Mouse (Mus musculus) neural tube, embryonic 13.5 days (tissue): Measurements from ENCODE around the gene Dennd4a. TPM values are rescaled to one million over a fixed set of nuclear protein-coding genes. Genes with fewer than 3 reads are reported as not detected.

Experiments used
- ATAC-seq: fragments of 200-750 bp; cut with Nextera tagmentation; 2 replicates; pipeline ENCODE4 v1.8.0; 2017; ENCODE audit warnings: low read depth, mild to moderate bottlenecking, moderate TSS enrichment, moderate library complexity
- H3K27ac ChIP-seq: fragments of 300-500 bp; sonication (generic); replicated peaks from 2 replicates; pipeline ENCODE4 v1.5.1; 2015; ENCODE audit warnings: moderate library complexity, mild to moderate bottlenecking, inconsistent platforms
- H3K27me3 ChIP-seq: fragments of 300-500 bp; sonication (generic); 2 replicates; pipeline ENCODE4 v1.6.1; 2015; ENCODE audit warnings: mild to moderate bottlenecking, inconsistent platforms
- H3K36me3 ChIP-seq: fragments of 300-500 bp; sonication (generic); 2 replicates; pipeline ENCODE4 v1.6.1; 2015; ENCODE audit warnings: mild to moderate bottlenecking, inconsistent platforms
- H3K4me1 ChIP-seq: fragments of 300-500 bp; sonication (generic); replicated peaks from 2 replicates; pipeline ENCODE4 v1.6.1; 2015; ENCODE audit warnings: inconsistent platforms
- H3K4me2 ChIP-seq: fragments of 300-500 bp; sonication (generic); 2 replicates; pipeline ENCODE4 v1.6.1; 2015; ENCODE audit warnings: inconsistent platforms, mild to moderate bottlenecking, moderate library complexity
- H3K4me3 ChIP-seq: fragments of 300-500 bp; sonication (generic); 2 replicates; pipeline ENCODE4 v1.5.1; 2015; ENCODE audit warnings: mild to moderate bottlenecking, inconsistent platforms
- H3K9ac ChIP-seq: fragments of 300-500 bp; sonication (generic); 2 replicates; pipeline ENCODE4 v1.6.1; 2015; ENCODE audit warnings: moderate library complexity, mild to moderate bottlenecking, inconsistent platforms
- H3K9me3 ChIP-seq: fragments of 300-500 bp; sonication (generic); 2 replicates; pipeline ENCODE4 v1.6.1; 2016; ENCODE audit warnings: inconsistent platforms
- WGBS: fragments of 180-500 bp; shearing (Covaris S2); methylation state at CpG from one replicate; pipeline ENCODE4 v1.1.7; 2015; 5-methylcytosine and 5-hydroxymethylcytosine counted together
- polyA plus RNA-seq: library from polyadenylated mRNA; unstranded; fragments of >200 nt; fragmentation: Nextera tagmentation; extraction: Ambion mirVana; gene quantifications from 2 replicates; pipeline ENCODE4 v1.2.1, GENCODE M21; 2015

Gene Dennd4a
- polyA plus RNA-seq, 1 experiment from 2014 or later, result 9.1 TPM

- no peak overlapping the region for H3K27ac ChIP-seq
- no peak overlapping the region for H3K4me3 ChIP-seq
- no peak for ATAC-seq
- peaks cover 11% of the 10 kb centered on the region; the same call in 1 of the 2 replicates for H3K4me1 ChIP-seq
- no peaks in the 10 kb centered on the region for H3K36me3 ChIP-seq
- H3K27me3 ChIP-seq, result no peaks in the 10 kb centered on the region; the same call in 1 of the 2 replicates
- H3K9ac ChIP-seq, result no peak overlapping the region
- H3K9me3 ChIP-seq, result no peaks in the 10 kb centered on the region
- WGBS, result 53% methylated on average over 5 of the region's 5 CpGs
- H3K4me2 ChIP-seq, result no peak overlapping the region
These were observed 126.4 kb downstream of the Dennd4a start for GRCm38 (mm10) chr9:64937491-64937890.

GRCm38 (mm10) chr9:64938535-64938934 lies 127.4 kb downstream of the Dennd4a start:
- Histone ChIP-seq H3K4me2 (no peak overlapping the region), H3K27me3 (no peaks in the 10 kb centered on the region; the same call in 1 of the 2 replicates), H3K9ac (no peak overlapping the region), H3K9me3 (no peaks in the 10 kb centered on the region), H3K36me3 (no peaks in the 10 kb centered on the region), H3K4me1 (peaks cover 10% of the 10 kb centered on the region; the same call in 1 of the 2 replicates), H3K4me3 (no peak overlapping the region), H3K27ac (no peak overlapping the region)
- 77% methylated on average over 5 of the region's 5 CpGs for WGBS
- ATAC-seq, result no peak

GRCm38 (mm10) chr9:64939281-64939680 lies 128.1 kb downstream of the Dennd4a start:
- H3K9me3 ChIP-seq, result no peaks in the 10 kb centered on the region
- no peaks in the 10 kb centered on the region; the same call in 1 of the 2 replicates for H3K27me3 ChIP-seq
- no peak overlapping the region for H3K9ac ChIP-seq
- H3K36me3 ChIP-seq, result no peaks in the 10 kb centered on the region
- no peak overlapping the region for H3K4me2 ChIP-seq
- H3K27ac ChIP-seq, result no peak overlapping the region
- WGBS, result 66% methylated on average over 4 of the region's 4 CpGs
- ATAC-seq, result no peak
- no peak overlapping the region for H3K4me3 ChIP-seq
- H3K4me1 ChIP-seq, result peaks cover 7% of the 10 kb centered on the region

GRCm38 (mm10) chr9:64939790-64940189 lies 128.7 kb downstream of the Dennd4a start:
- no peak overlapping the region for H3K4me2 ChIP-seq
- no peak for ATAC-seq
- no peak overlapping the region for H3K27ac ChIP-seq
- H3K9ac ChIP-seq, result no peak overlapping the region
- 87% methylated on average over 2 of the region's 2 CpGs for WGBS
- H3K4me3 ChIP-seq, result no peak overlapping the region
- H3K9me3 ChIP-seq, result no peaks in the 10 kb centered on the region
- H3K4me1 ChIP-seq, result peaks cover 6% of the 10 kb centered on the region
- H3K36me3 ChIP-seq, result no peaks in the 10 kb centered on the region
- peaks cover 3% of the 10 kb centered on the region; the same call in 1 of the 2 replicates for H3K27me3 ChIP-seq

- H3K4me2 ChIP-seq, result no peak overlapping the region
- H3K4me3 ChIP-seq, result no peak overlapping the region
- peaks cover 7% of the 10 kb centered on the region; the same call in 1 of the 2 replicates for H3K27me3 ChIP-seq
- no peaks in the 10 kb centered on the region for H3K36me3 ChIP-seq
- 79% methylated on average over 11 of the region's 11 CpGs for WGBS
- ATAC-seq, result no peak
- H3K9me3 ChIP-seq, result no peaks in the 10 kb centered on the region
- H3K27ac ChIP-seq, result no peak overlapping the region
- peaks cover 6% of the 10 kb centered on the region for H3K4me1 ChIP-seq
- no peak overlapping the region for H3K9ac ChIP-seq
These were observed 129.7 kb downstream of the Dennd4a start for GRCm38 (mm10) chr9:64940731-64941346.

GRCm38 (mm10) chr9:64941650-64942049 lies 130.5 kb downstream of the Dennd4a start:
- peaks cover 7% of the 10 kb centered on the region; the same call in 1 of the 2 replicates for H3K27me3 ChIP-seq
- ATAC-seq, result no peak
- H3K4me1 ChIP-seq, result peaks cover 6% of the 10 kb centered on the region
- H3K4me3 ChIP-seq, result no peak overlapping the region
- no peak overlapping the region for H3K9ac ChIP-seq
- H3K4me2 ChIP-seq, result no peak overlapping the region
- H3K27ac ChIP-seq, result no peak overlapping the region
- H3K9me3 ChIP-seq, result no peaks in the 10 kb centered on the region
- 92% methylated on average over 4 of the region's 4 CpGs for WGBS
- no peaks in the 10 kb centered on the region for H3K36me3 ChIP-seq

- no peak for ATAC-seq
- Histone ChIP-seq H3K4me2 (peak overlapping the region; percentile 38), H3K9me3 (no peaks in the 10 kb centered on the region), H3K9ac (peak overlapping the region; percentile 18; the same call in 1 of the 2 replicates), H3K36me3 (no peaks in the 10 kb centered on the region), H3K4me3 (0 out of 2 replicates have a peak overlapping the region, but pooled peaks have one; percentile 3), H3K27ac (no peak overlapping the region), H3K4me1 (peaks cover 6% of the 10 kb centered on the region), H3K27me3 (peaks cover 7% of the 10 kb centered on the region; the same call in 1 of the 2 replicates)
- 9% methylated on average over 11 of the region's 11 CpGs for WGBS
These were observed 132.9 kb downstream of the Dennd4a start for GRCm38 (mm10) chr9:64943997-64944396.

- Histone ChIP-seq H3K27ac (no peak overlapping the region), H3K9me3 (no peaks in the 10 kb centered on the region), H3K9ac (no peak overlapping the region), H3K4me3 (no peak overlapping the region), H3K4me2 (no peak overlapping the region), H3K4me1 (peaks cover 6% of the 10 kb centered on the region), H3K27me3 (peaks cover 24% of the 10 kb centered on the region), H3K36me3 (no peaks in the 10 kb centered on the region)
- no peak for ATAC-seq
- 91% methylated on average over 9 of the region's 9 CpGs for WGBS
These were observed 136.4 kb downstream of the Dennd4a start for GRCm38 (mm10) chr9:64947483-64948095.

- H3K4me1 ChIP-seq, result no peaks in the 10 kb centered on the region
- no peak within 1 kb of the TSS for H3K4me3 ChIP-seq
- H3K4me2 ChIP-seq, result no peak within 1 kb of the TSS
- peaks cover 20% of the 10 kb centered on the region for H3K27me3 ChIP-seq
- no peak within 1 kb of the TSS for H3K9ac ChIP-seq
- no peaks in the 10 kb centered on the region for H3K9me3 ChIP-seq
- H3K27ac ChIP-seq, result no peak within 1 kb of the TSS
- H3K36me3 ChIP-seq, result no peaks in the 10 kb centered on the region
- WGBS, result 46% methylated on average over 11 of the region's 11 CpGs
- ATAC-seq, result no peak
These were observed 140.1 kb downstream of the Dennd4a start, which contains the start of gene Slc24a1 for GRCm38 (mm10) chr9:64951161-64951657. Slc24a1 (minus strand) TSS chr9:64951607.

- H3K27ac ChIP-seq, result no peak overlapping the region
- no peaks in the 10 kb centered on the region for H3K4me1 ChIP-seq
- 25% methylated on average over 5 of the region's 5 CpGs for WGBS
- no peak for ATAC-seq
- H3K4me2 ChIP-seq, result no peak overlapping the region
- H3K4me3 ChIP-seq, result no peak overlapping the region
- no peak overlapping the region for H3K9ac ChIP-seq
- H3K36me3 ChIP-seq, result no peaks in the 10 kb centered on the region
- H3K27me3 ChIP-seq, result peaks cover 20% of the 10 kb centered on the region
- no peaks in the 10 kb centered on the region for H3K9me3 ChIP-seq
These were observed 140.9 kb downstream of the Dennd4a start for GRCm38 (mm10) chr9:64952055-64952454.

- ATAC-seq, result no peak
- Histone ChIP-seq H3K27ac (no peak overlapping the region), H3K36me3 (no peaks in the 10 kb centered on the region), H3K4me2 (no peak overlapping the region), H3K9ac (no peak overlapping the region), H3K9me3 (no peaks in the 10 kb centered on the region), H3K27me3 (peaks cover 20% of the 10 kb centered on the region), H3K4me3 (no peak overlapping the region), H3K4me1 (no peaks in the 10 kb centered on the region)
- WGBS, result 87% methylated on average over 7 of the region's 7 CpGs
These were observed 142.1 kb downstream of the Dennd4a start for GRCm38 (mm10) chr9:64953190-64953589.

- Histone ChIP-seq H3K36me3 (no peaks in the 10 kb centered on the region), H3K27ac (peak overlapping the region; percentile 61), H3K27me3 (peaks cover 14% of the 10 kb centered on the region), H3K4me1 (peaks cover 9% of the 10 kb centered on the region), H3K4me2 (peak overlapping the region; percentile 28), H3K9ac (no peak overlapping the region), H3K4me3 (no peak overlapping the region), H3K9me3 (no peaks in the 10 kb centered on the region)
- ATAC-seq, result no peak
- 26% methylated on average over 12 of the region's 12 CpGs for WGBS
These were observed 145.2 kb downstream of the Dennd4a start for GRCm38 (mm10) chr9:64956337-64956736.
